24 mouse cellular contexts compared by ENCODE assay signal in genomic region chr12:103548526-103548925, GRCm38 (mm10).
"Had no signal": no experiment of that assay in that cellular context is flagged by ENCODE, and none has a peak within 500 bp of the region (broad histone marks: within the 10 kb centered on the region; RNA-seq: fewer than 3 reads in every experiment).

No protein-coding gene starts in this region.

- H3K4me1 ChIP-seq: heart, embryonic 12.5 days; hindbrain, embryonic 13.5 days; hindbrain, embryonic 15.5 days; limb, embryonic 10.5 days; limb, embryonic 12.5 days had no signal

- H3K9me3 ChIP-seq: heart, embryonic 12.5 days; hindbrain, embryonic 13.5 days; hindbrain, embryonic 15.5 days; intestine, embryonic 15.5 days; limb, embryonic 10.5 days; limb, embryonic 12.5 days; liver, embryonic 13.5 days had no signal

- H3K4me2 ChIP-seq: heart, embryonic 12.5 days; hindbrain, embryonic 13.5 days; hindbrain, embryonic 15.5 days; intestine, embryonic 15.5 days; limb, embryonic 12.5 days; liver, embryonic 13.5 days had no signal

- H3K36me3 ChIP-seq: heart, embryonic 12.5 days; hindbrain, embryonic 13.5 days; hindbrain, embryonic 15.5 days; intestine, embryonic 15.5 days; limb, embryonic 10.5 days; limb, embryonic 12.5 days; liver, embryonic 13.5 days had no signal

- ATAC-seq: forebrain, postnatal 0 days; hindbrain, postnatal 0 days; inflammation-experienced regulatory T-cells, adult 6 months; intestine, embryonic 15.5 days; intestine, postnatal 0 days had no signal

- H3K27ac ChIP-seq: heart, adult 2 months; hindbrain, embryonic 13.5 days; hindbrain, embryonic 15.5 days; hindbrain, postnatal 0 days; intestine, embryonic 15.5 days; layer of hippocampus, adult 2 months; left cerebral cortex, adult 2 months; limb, embryonic 10.5 days; limb, embryonic 12.5 days; liver, embryonic 13.5 days had no signal

- H3K4me3 ChIP-seq: heart, adult 2 months; heart, embryonic 12.5 days; hindbrain, embryonic 13.5 days; hindbrain, embryonic 15.5 days; intestine, embryonic 15.5 days; layer of hippocampus, adult 2 months; left cerebral cortex, adult 2 months; limb, embryonic 10.5 days; limb, embryonic 12.5 days; liver, embryonic 13.5 days had no signal

- H3K27me3 ChIP-seq: heart, embryonic 12.5 days; hindbrain, embryonic 13.5 days; hindbrain, embryonic 15.5 days; intestine, embryonic 15.5 days; limb, embryonic 12.5 days; liver, embryonic 13.5 days had no signal

- DNase-seq: forebrain, postnatal 0 days; gastrocnemius, postnatal 14 days; gastrocnemius, postnatal 36 days; heart, adult 11 months; heart, adult 2 months; heart, postnatal 10 days; heart, postnatal 36 days; kidney, adult 18-20 months; kidney, adult 8-10 months; kidney, postnatal 10 days; kidney, postnatal 25 days; kidney, postnatal 4 days; liver, embryonic 13.5 days had no signal

- H3K9ac ChIP-seq: forebrain, postnatal 0 days; heart, embryonic 12.5 days; hindbrain, embryonic 13.5 days; hindbrain, embryonic 15.5 days; intestine, embryonic 15.5 days; limb, embryonic 12.5 days; liver, embryonic 13.5 days had no signal
